Mouse (Mus musculus) c-Kit-positive CD71-positive TER-119-positive erythroid progenitor cells, embryonic 14.5 days (primary cell): ENCODE results near the gene Rsbn1l.

Experiments
- DNase-seq: peaks from one replicate; pipeline ENCODE4 v3.0.0-alpha.2; 2013; ENCODE audit warnings: low spot score

The Rsbn1l gene

GRCm38 (mm10) chr5:20904647-20905046 is 51.6 kb downstream of the Rsbn1l start:
- no peak for DNase-seq

GRCm38 (mm10) chr5:20897446-20898167 is 58.6 kb downstream of the Rsbn1l start:
- DNase-seq = peak; percentile 81

GRCm38 (mm10) chr5:20884036-20884620 is 72.1 kb downstream of the Rsbn1l start:
- DNase-seq = no peak

DNA sequence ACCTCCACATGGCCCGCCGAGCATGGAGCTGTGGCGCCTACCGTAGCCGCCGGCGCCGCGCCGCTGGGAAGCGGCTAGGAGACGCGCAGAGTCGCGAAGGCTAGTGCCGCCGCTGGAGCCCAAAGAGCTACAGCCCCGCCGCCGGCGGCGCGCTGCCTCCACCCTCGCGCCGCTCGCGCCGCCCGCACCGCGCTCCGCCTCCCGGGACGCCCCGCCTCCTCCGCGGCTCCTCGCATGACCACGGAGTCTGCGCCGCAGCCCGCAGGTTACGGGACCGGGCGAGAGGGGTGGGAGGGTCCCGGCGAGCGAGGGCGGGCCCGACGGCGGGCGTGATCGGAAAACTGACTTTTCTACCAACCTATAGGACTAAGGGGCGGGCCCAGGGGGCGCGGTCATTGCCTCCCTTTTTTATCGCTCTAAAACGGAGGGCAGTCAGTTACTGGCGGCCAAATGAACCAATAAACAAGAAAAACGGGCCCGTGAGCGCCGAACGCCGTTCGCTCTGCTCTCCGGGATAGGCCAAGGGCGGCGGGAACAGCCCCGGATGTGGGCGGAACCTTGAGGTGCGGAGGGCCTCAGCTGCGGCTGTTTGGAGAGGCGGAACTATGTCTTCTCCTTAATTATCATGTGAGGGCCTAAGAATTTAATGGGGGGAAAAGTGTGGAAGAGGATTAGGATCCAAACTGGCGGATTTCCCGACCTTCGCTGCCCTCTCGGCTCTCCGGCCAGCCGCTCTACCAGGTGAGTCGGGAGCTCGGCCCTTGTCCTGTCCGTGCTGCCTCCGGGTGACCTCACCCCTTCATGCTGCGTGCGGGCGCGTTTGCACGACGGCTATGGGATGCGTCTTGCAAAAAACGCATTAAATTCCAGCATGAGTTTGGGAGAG is 74.0 kb downstream of the Rsbn1l start, which contains the start of the genes Phtf2 and Tmem60:
Gene Phtf2, minus strand, starts transcription at position 210 of the 886 bp plus-strand sequence.
Gene Tmem60, plus strand, starts transcription at position 277 of the 886 bp plus-strand sequence.
- DNase-seq = peak; percentile 99

DNA sequence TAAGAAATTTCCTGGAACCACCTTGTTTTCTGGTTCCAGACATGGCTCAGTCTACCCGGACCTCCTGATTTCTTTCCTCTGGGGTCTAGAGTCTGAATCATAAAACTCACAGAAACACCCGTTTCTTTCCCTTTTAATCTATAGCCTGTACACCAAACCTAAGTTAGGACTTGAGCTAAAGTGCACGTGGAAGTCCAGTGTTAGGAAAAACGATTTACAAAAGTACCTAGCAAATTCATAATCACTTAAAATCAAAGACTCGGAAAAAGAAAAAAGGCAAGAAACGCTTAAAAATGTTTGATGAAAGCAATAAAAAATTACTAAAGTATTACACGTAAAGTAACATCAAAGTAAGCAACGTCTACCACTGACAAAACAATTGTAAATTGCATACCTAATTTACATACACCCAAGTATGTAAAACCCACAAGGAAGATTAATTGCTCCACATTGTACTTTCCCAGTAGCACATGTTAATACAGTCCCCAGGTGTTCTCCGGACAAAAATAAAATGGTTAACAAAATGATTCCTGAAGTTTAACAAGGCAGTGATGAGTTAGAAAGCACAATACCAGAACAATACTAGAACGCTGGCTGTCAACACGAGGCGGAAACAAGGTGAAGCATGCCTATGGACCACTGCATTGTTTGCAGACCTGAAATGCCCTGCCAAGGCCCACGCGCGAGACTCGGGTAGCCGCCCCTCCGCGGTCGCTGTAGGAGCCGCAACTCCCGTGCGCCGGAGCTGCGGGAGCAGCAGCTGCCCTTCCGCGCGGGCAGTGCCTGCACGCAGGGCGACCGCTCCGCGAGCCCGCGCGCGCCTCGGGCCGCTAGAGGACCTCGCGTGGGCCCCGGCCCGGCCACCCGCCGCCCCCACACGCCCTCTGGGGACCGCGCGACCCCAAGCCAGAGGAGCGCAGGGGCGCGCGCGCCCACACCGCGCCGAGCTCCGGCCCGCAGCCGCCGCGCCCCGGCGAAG is 75.1 kb downstream of the Rsbn1l start:
- peak; percentile 34 for DNase-seq

DNA sequence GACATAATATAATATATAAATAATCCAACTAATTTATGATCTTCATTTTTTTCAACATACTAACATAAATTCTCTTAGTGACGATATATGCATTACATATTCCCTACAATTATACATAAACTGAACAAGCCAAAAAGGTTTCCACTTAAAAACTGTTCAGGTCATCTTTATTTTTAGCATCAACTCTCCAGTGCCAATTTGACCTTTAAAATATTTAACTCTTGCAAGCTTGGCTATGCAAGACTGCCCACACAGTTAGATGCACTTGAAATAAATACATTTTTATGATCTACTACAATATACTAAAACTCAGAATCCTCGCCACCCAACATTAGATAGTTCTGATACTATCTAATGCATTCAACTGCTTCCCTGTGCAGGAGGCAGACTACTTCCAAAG is 75.8 kb downstream of the Rsbn1l start:
- DNase-seq = no peak

DNA sequence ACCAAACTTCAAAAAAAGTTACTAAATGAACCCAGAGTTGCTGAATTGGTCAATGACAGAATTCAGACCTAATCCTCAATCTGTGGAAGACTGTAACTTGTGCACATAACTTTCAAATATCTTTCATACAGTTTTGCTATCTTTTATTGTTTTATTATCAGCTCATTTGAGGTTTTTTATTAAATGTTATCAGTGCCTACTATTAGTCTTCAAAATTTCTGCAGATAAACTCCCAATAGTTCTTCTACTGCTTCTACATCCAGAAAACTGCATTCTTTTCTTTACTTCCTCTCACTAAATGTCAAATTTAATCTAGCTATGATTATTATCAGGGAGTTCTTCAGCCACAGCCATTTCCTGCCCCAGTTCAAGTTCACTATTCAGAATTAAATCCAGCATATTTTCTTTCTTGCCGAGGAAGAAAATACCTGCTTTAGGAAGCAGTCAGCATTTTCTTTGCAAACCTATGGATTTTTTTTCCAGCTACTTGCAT is 79.2 kb downstream of the Rsbn1l start:
- no peak for DNase-seq

GRCm38 (mm10) chr5:20873146-20873545 is 83.1 kb downstream of the Rsbn1l start:
- no peak for DNase-seq

GRCm38 (mm10) chr5:20865193-20865755 is 90.9 kb downstream of the Rsbn1l start:
- no peak for DNase-seq

DNA sequence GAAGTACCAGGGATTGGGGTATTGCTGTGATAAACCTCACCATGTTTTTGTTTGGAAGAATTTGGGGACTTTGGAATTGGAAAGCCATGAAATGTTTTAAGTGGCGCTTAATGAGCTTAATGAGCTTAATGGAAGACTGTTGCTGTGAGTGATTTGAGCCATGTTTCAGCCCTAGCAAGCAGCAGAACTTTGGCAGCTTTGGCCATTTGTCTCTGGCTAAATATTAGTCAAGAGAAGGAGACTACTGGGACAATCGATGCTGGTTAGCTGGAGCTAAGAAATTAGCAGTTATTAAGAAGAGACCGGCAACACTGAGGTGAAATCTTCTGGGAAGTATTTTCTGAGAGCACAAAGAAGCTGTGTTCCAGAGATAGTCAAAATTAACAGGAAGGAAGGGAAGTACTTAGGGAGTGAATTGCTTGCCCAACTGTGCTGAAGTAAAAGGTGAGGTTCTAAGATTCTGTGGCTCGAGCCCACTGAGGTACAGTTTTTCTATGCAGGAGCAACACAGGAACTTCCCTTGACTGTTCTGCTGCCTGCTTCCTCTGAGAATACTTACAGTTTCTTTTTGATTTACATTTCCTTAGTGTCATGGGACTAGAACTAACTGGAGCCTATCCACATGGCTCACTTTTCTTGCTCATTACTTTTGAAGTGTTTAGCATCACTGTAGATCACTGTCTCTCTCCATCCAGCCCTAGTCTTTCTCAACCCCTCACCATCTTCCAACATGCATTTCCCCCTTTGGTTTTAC is 91.8 kb downstream of the Rsbn1l start:
- no peak for DNase-seq

GRCm38 (mm10) chr5:20861901-20862300 is 94.3 kb downstream of the Rsbn1l start:
- no peak for DNase-seq

DNA sequence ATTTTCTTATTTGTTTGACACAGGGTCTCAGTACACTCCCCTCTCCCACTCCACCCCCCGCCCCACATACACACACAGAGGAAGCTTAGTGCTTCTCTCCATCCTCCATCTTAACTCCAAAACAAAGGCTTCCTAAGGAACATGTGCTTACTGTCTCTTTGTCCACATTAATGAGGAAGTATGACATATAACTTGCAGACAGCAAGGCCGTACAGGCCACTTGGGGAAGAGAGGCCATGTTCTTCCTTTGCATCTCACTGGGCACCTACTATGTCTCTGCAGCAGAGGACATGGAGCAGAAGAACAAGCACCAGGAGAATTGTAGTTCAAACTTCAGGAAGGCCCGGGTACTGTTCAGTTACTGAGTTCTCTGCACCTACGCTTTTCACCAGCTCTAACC is 95.6 kb downstream of the Rsbn1l start:
- no peak for DNase-seq

DNA sequence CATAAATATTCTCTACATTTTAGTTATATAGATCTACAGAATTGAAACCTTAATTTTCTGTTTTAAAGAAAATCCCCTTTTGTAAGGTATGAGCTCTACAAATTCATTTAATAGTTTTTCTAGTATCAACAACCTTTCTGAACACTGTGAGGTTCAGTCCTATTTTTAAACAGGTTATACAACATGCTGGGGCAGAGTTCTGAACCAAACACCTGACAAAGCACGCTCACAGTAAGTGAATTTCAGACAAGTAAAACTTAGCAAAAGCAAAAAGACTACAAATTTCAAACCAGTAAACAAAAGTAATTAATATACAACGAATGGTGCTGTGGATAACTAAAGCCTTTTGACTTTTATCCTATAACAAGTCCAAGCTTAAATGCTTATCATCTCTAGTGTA is 97.8 kb downstream of the Rsbn1l start:
- no peak for DNase-seq

- DNase-seq = no peak
Measured at GRCm38 (mm10) chr5:20855066-20855465, 101.1 kb downstream of the Rsbn1l start.

- no peak for DNase-seq
Measured at GRCm38 (mm10) chr5:20847010-20847409, 109.2 kb downstream of the Rsbn1l start.

DNA sequence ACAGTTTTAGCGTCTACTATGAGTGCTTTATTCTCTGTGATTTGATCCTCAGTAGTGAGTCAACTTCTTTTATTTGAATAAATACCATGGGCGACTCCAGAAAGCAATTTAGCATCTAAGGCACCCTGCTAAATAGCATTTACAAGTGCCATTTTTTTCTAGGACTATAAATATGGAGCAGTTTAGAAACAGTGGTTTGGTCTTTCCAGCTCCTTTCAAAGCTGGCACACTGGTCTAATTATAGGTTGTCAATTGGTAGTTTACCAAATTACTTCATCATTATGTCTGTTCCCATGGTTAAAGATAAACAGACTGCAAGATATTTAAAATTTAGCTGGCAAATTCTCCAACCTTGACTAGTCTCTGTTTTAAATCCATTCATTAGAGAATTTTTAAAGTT is 112.4 kb downstream of the Rsbn1l start:
- DNase-seq = no peak

DNA sequence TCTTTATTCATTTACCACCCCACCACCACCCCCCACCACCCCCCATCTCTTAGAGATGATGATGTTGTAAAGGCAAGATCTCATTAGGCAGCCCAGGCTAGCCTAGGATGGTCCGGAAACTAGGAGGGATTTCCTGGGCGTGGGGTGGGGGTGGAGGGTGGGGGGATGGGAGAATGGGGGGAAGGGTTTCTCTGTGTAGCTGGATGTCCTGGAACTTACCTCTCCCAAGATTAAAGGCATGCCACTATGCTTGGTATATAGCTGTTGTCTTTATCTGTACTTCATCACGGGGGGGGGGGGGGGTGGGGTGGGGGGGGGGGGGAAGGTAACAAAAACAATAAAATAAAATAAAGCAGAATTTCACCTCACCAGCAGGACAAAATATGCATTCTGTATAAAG is 112.8 kb downstream of the Rsbn1l start:
- no peak for DNase-seq
